8 mouse cellular contexts compared by ENCODE assay signal in the genomic region with DNA sequence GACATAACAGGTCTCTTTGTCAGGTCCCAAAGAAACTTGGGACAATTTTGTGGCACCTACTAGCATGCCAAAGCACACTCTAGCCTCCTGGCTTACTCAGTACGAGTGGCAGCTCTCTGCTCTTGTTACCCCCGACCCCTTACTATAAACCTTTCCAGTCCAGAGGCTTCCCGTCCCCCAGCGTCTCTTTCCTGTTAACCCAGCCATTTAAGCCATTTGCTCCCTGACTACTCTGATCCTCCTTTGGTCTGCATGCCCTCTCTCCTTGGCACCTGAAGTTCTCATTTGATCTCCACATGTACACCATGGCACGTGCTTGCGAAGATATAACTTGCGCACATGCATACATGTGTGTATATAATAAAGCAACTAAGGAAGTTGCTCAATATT. TPM values are rescaled to one million over a fixed set of nuclear protein-coding genes. Genes with fewer than 3 reads are reported as not detected.
DNase-seq lines count a peak whose midpoint lies in the region; ATAC-seq and TF ChIP-seq lines count a peak whose summit lies in the region.

No protein-coding gene starts in this region.

- peak overlapping the region; percentile 76 for H3K9ac ChIP-seq in forebrain, embryonic 16.5 days (replicated peaks; ENCODE audit: low read depth, low read length)
- peak overlapping the region; percentile 71 for H3K9ac ChIP-seq in liver, embryonic 16.5 days (ENCODE audit: low read depth, low read length)

- H3K4me2 ChIP-seq in forebrain, embryonic 16.5 days (ENCODE audit: low read length) = peak overlapping the region; percentile 56
- peak overlapping the region; percentile 99 for H3K4me2 ChIP-seq in liver, embryonic 16.5 days (ENCODE audit: low read depth, low read length)

- intact Hi-C loops in heart, postnatal 36 days (cut with DNase I) = loop anchor here (2.0 to 10.0 kb wide), 2 partner anchors 68 to 274 kb away; partner anchors contain the start of gene Vps37d

- H3K4me1 ChIP-seq in heart, embryonic 10.5 days = peaks cover 42% of the 10 kb centered on the region
- H3K4me1 ChIP-seq in E14TG2a.4 (replicated peaks; ENCODE audit: low read depth, low read length) = peaks cover 57% of the 10 kb centered on the region
- H3K4me1 ChIP-seq in forebrain, embryonic 16.5 days (replicated peaks; ENCODE audit: control insufficient read depth, insufficient read depth, low read length) = peaks cover 21% of the 10 kb centered on the region
- H3K4me1 ChIP-seq in liver, embryonic 16.5 days (ENCODE audit: control insufficient read depth, low read depth, low read length) = peaks cover 33% of the 10 kb centered on the region

- ATAC-seq in forebrain, embryonic 16.5 days = no peak
- no peak for ATAC-seq in liver, embryonic 16.5 days (ENCODE audit: low read depth)

- peak overlapping the region; percentile 97 for H3K27ac ChIP-seq in heart, embryonic 10.5 days
- peak overlapping the region; percentile 99 for H3K27ac ChIP-seq in forebrain, embryonic 16.5 days (ENCODE audit: low read length)
- peak overlapping the region; percentile 91 for H3K27ac ChIP-seq in liver, embryonic 16.5 days (ENCODE audit: low read length)

- 0 out of 2 replicates have a peak, but pooled peaks cover 3% of the 10 kb centered on the region for H3K27me3 ChIP-seq in heart, embryonic 10.5 days (ENCODE audit: insufficient read depth, poor library complexity, severe bottlenecking)
- no peaks in the 10 kb centered on the region for H3K27me3 ChIP-seq in E14TG2a.4 (ENCODE audit: insufficient read depth, low read length)
- 0 out of 2 replicates have a peak, but pooled peaks cover 2% of the 10 kb centered on the region for H3K27me3 ChIP-seq in forebrain, embryonic 16.5 days (replicated peaks; ENCODE audit: control insufficient read depth, insufficient read depth, low read length)
- H3K27me3 ChIP-seq in liver, embryonic 16.5 days (ENCODE audit: control insufficient read depth, insufficient read depth, low read depth, low read length) = no peaks in the 10 kb centered on the region

- no peaks in the 10 kb centered on the region for H3K9me3 ChIP-seq in heart, embryonic 10.5 days
- H3K9me3 ChIP-seq in E14TG2a.4 (ENCODE audit: low read length) = no peaks in the 10 kb centered on the region
- H3K9me3 ChIP-seq in forebrain, embryonic 16.5 days (ENCODE audit: control insufficient read depth, low read length) = no peaks in the 10 kb centered on the region
- no peaks in the 10 kb centered on the region for H3K9me3 ChIP-seq in liver, embryonic 16.5 days (replicated peaks; ENCODE audit: control insufficient read depth, low read length)

- TF ChIP-seq CTCF in E14TG2a.4 (conservative IDR thresholded peaks at IDR 0.05; ENCODE audit: low read length) = no peak

- 60% methylated on average over 7 of the region's 7 CpGs for WGBS in heart, embryonic 10.5 days
- WGBS in forebrain, embryonic 16.5 days = 54% methylated on average over 7 of the region's 7 CpGs
- WGBS in liver, embryonic 16.5 days (ENCODE audit: insufficient replicate concordance) = 46% methylated on average over 7 of the region's 7 CpGs

- peaks cover 6% of the 10 kb centered on the region for H3K36me3 ChIP-seq in heart, embryonic 10.5 days
- H3K36me3 ChIP-seq in E14TG2a.4 (ENCODE audit: insufficient read depth, low read length) = peaks cover 16% of the 10 kb centered on the region
- no peaks in the 10 kb centered on the region for H3K36me3 ChIP-seq in forebrain, embryonic 16.5 days (ENCODE audit: control insufficient read depth, insufficient read depth)
- no peaks in the 10 kb centered on the region for H3K36me3 ChIP-seq in liver, embryonic 16.5 days (ENCODE audit: control insufficient read depth, insufficient read depth)

- H3K4me3 ChIP-seq in heart, embryonic 10.5 days = peak overlapping the region; percentile 75
- H3K4me3 ChIP-seq in E14TG2a.4 (replicated peaks; ENCODE audit: low read length) = peak overlapping the region; percentile 88
- H3K4me3 ChIP-seq in forebrain, embryonic 16.5 days (replicated peaks; ENCODE audit: low read length) = peak overlapping the region; percentile 80
- H3K4me3 ChIP-seq in liver, embryonic 16.5 days (ENCODE audit: low read depth, low read length) = peak overlapping the region; percentile 64

- no peak for DNase-seq in heart, embryonic 10.5 days (ENCODE audit: low spot score)
- no peak for DNase-seq in heart, postnatal 36 days
- DNase-seq in layer of hippocampus, postnatal 36 days = no peak
- no peak for DNase-seq in embryo, embryonic 11 days
- DNase-seq in layer of hippocampus, postnatal 25 days (ENCODE audit: extremely low spot score in 1 of 2, low spot score in 1 of 2) = no peak

RNA-seq across cellular contexts. Expression of gene Abhd11, which starts 1.4 kb away (rescaled TPM):
- 57.8 and 63.7 TPM in 2 replicates for polyA plus RNA-seq in heart, embryonic 10.5 days (2016; fragmentation: Nextera tagmentation; extraction: Ambion mirVana)
- 10 to 100 TPM; 63.6 to 68.4 TPM for total RNA-seq in heart, postnatal 36 days (2021)
- polyA plus RNA-seq in forebrain, embryonic 16.5 days (2015; fragmentation: Nextera tagmentation; extraction: Ambion mirVana) = 70.6 and 78.0 TPM in 2 replicates
- 26.2 and 26.6 TPM in 2 replicates for polyA plus RNA-seq in liver, embryonic 16.5 days (2015; fragmentation: Nextera tagmentation; extraction: Ambion mirVana)
- 10 to 100 TPM; 27.7 to 33.1 TPM for total RNA-seq in layer of hippocampus, postnatal 36 days (2021)
- total RNA-seq in layer of hippocampus, postnatal 25 days (2021) = 10 to 100 TPM; 32.0 to 33.4 TPM

RNA-seq across cellular contexts. Expression of gene Stx1a, which starts 13.0 kb away (rescaled TPM):
- 8.5 and 8.6 TPM in 2 replicates for polyA plus RNA-seq in heart, embryonic 10.5 days (2016; fragmentation: Nextera tagmentation; extraction: Ambion mirVana)
- 1 to 10 TPM; 1.7 to 2.0 TPM for total RNA-seq in heart, postnatal 36 days (2021)
- 81.6 and 110 TPM in 2 replicates for polyA plus RNA-seq in forebrain, embryonic 16.5 days (2015; fragmentation: Nextera tagmentation; extraction: Ambion mirVana)
- 0.71 and 1.1 TPM in 2 replicates for polyA plus RNA-seq in liver, embryonic 16.5 days (2015; fragmentation: Nextera tagmentation; extraction: Ambion mirVana)
- total RNA-seq in layer of hippocampus, postnatal 36 days (2021) = 10 to 100 TPM; 96.3 to 96.4 TPM
- total RNA-seq in layer of hippocampus, postnatal 25 days (2021) = 100 to 1,000 TPM; 113 to 115 TPM

RNA-seq across cellular contexts. Expression of gene Cldn3, which starts 24.3 kb away (rescaled TPM):
- polyA plus RNA-seq in heart, embryonic 10.5 days (2016; fragmentation: Nextera tagmentation; extraction: Ambion mirVana) = 2.7 and 10.2 TPM in 2 replicates
- under 1 TPM in 1 of 2 experiments, not detected in 1; 0.22 TPM for total RNA-seq in heart, postnatal 36 days (2021)
- 13.0 and 13.6 TPM in 2 replicates for polyA plus RNA-seq in forebrain, embryonic 16.5 days (2015; fragmentation: Nextera tagmentation; extraction: Ambion mirVana)
- polyA plus RNA-seq in liver, embryonic 16.5 days (2015; fragmentation: Nextera tagmentation; extraction: Ambion mirVana) = 2.6 and 4.7 TPM in 2 replicates
- under 1 TPM; 0.61 to 0.92 TPM for total RNA-seq in layer of hippocampus, postnatal 36 days (2021)
- total RNA-seq in layer of hippocampus, postnatal 25 days (2021) = 1 to 10 TPM in 1 of 2 experiments, under 1 TPM in 1; 0.59 to 1.2 TPM

RNA-seq across cellular contexts. Expression of gene Dnajc30, which starts 53.7 kb away (rescaled TPM):
- 24.5 and 27.6 TPM in 2 replicates for polyA plus RNA-seq in heart, embryonic 10.5 days (2016; fragmentation: Nextera tagmentation; extraction: Ambion mirVana)
- total RNA-seq in heart, postnatal 36 days (2021) = 10 to 100 TPM; 38.5 to 40.4 TPM
- 35.2 and 40.4 TPM in 2 replicates for polyA plus RNA-seq in forebrain, embryonic 16.5 days (2015; fragmentation: Nextera tagmentation; extraction: Ambion mirVana)
- 14.0 and 15.2 TPM in 2 replicates for polyA plus RNA-seq in liver, embryonic 16.5 days (2015; fragmentation: Nextera tagmentation; extraction: Ambion mirVana)
- total RNA-seq in layer of hippocampus, postnatal 36 days (2021) = 10 to 100 TPM; 38.3 to 38.4 TPM
- total RNA-seq in layer of hippocampus, postnatal 25 days (2021) = 10 to 100 TPM; 43.7 TPM

RNA-seq across cellular contexts. Expression of gene Bud23, which starts 54.4 kb away (rescaled TPM):
- 99.4 and 134 TPM in 2 replicates for polyA plus RNA-seq in heart, embryonic 10.5 days (2016; fragmentation: Nextera tagmentation; extraction: Ambion mirVana)
- total RNA-seq in heart, postnatal 36 days (2021) = 10 to 100 TPM; 21.2 to 24.7 TPM
- 81.9 and 96.3 TPM in 2 replicates for polyA plus RNA-seq in forebrain, embryonic 16.5 days (2015; fragmentation: Nextera tagmentation; extraction: Ambion mirVana)
- 43.0 and 46.5 TPM in 2 replicates for polyA plus RNA-seq in liver, embryonic 16.5 days (2015; fragmentation: Nextera tagmentation; extraction: Ambion mirVana)
- total RNA-seq in layer of hippocampus, postnatal 36 days (2021) = 10 to 100 TPM; 49.4 to 60.1 TPM
- total RNA-seq in layer of hippocampus, postnatal 25 days (2021) = 10 to 100 TPM; 48.7 to 51.6 TPM

Comparison
In these comparisons a context has a peak if more than half of its experiments do, and no peak if none do; other contexts are left out.
1. RNA of gene Stx1a, which starts 13.0 kb away (total RNA-seq): 113 to 115 TPM in layer of hippocampus, postnatal 25 days and 96.3 to 96.4 TPM in layer of hippocampus, postnatal 36 days; 1.7 to 2.0 TPM in heart, postnatal 36 days; every median in the first group is over 10 times any median in the second.
2. Peak in every context shown above with its lines, with median percentiles within 50 percentile points of each other: H3K27ac ChIP-seq and H3K4me3 ChIP-seq.